Mouse (Mus musculus): ENCODE measurements around the gene Grm6. TPM values are rescaled to one million over a fixed set of nuclear protein-coding genes. Genes with fewer than 3 reads are reported as not detected.

The Grm6 gene
- polyA plus RNA-seq, 1 experiment: not detected

DNA sequence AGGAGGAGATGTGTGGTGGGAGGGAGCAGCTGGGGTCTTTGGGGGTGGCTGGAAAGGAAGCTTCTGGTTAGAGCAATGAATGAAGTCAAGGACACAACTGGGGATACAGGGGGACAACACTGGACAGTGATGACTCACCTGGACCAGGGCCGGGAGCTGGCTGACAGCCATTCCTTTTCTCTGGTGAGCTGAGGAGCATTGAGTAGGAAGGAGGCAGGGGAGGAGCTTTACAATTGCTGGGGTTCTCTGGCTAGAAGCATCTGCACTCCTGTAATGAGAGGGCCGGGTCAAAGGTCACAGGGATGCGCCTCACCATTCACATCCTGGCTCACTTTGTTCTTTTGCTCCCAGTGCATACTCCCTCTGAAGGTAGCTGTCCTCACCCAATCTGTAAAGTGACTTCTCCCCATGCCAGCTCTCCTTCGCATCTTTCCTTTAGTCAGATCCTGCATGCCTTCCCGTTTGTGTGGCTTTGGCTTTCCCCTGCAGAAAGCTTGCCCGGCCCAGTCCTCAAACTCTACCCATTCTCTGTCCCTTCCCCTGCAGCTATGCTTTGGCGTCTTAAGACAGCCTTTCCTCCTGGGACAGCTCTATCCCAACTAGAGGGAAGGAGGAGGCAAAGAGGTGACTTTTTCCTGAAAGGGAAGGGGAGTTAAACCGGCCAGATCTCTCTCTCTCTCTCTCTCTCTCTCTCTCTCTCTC lies 35.9 kb downstream of the Grm6 start:
- no peak overlapping the region for H3K4me3 ChIP-seq

DNA sequence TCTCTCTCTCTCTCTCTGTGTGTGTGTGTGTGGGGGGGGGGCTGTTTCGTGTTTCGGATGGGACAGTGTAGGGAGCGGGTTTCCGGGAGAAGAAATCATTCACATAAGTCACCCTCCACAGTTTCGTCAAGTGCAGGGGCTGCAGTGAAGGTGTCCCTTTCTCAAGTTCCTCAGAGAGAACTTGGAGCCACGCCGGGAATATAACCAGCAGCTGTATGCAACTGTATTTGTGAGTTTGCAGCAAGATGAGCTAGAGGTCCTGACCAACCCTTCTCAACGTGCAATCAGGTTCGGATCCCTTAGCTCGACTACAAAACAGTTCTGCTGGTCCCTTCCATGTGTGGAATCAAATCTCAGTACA lies 36.4 kb downstream of the Grm6 start:
- no peak overlapping the region for H3ac ChIP-seq (ENCODE audit: control insufficient read depth, insufficient read length)
- H3K36me3 ChIP-seq (ENCODE audit: control insufficient read depth, insufficient read depth): no peaks in the 10 kb centered on the region
- H3K4me2 ChIP-seq (ENCODE audit: low read depth): peak overlapping the region; percentile 15
- no peaks in the 10 kb centered on the region for H3K27me3 ChIP-seq (ENCODE audit: control insufficient read depth, insufficient read depth, insufficient read length)
- no peak for TF ChIP-seq CEBPB (IDR thresholded peaks at IDR 0.05; ENCODE audit: insufficient read depth, poor library complexity, severe bottlenecking)
- no peak for TF ChIP-seq SRF (IDR thresholded peaks at IDR 0.05; ENCODE audit: control insufficient read depth, insufficient read length, low read depth)
- TF ChIP-seq POLR2AphosphoS2 (IDR thresholded peaks at IDR 0.05; ENCODE audit: insufficient read length, low read depth): no peak
- no peak for TF ChIP-seq TCF3 (IDR thresholded peaks at IDR 0.05; ENCODE audit: insufficient read length, low read depth)
- no peaks in the 10 kb centered on the region for H3K79me2 ChIP-seq (ENCODE audit: control insufficient read depth, insufficient read depth)
- no peak overlapping the region for H3K4me3 ChIP-seq

More for the DNA sequence above, 35.9 kb downstream of the Grm6 start:
- Histone ChIP-seq H3K36me3 (ENCODE audit: control insufficient read depth, insufficient read depth) (no peaks in the 10 kb centered on the region), H3K4me2 (ENCODE audit: low read depth) (no peak overlapping the region), H3K79me2 (ENCODE audit: control insufficient read depth, insufficient read depth) (no peaks in the 10 kb centered on the region), H3K27me3 (ENCODE audit: control insufficient read depth, insufficient read depth, insufficient read length) (no peaks in the 10 kb centered on the region), H3ac (ENCODE audit: control insufficient read depth, insufficient read length) (no peak overlapping the region)
- TF ChIP-seq MYOD1 (IDR thresholded peaks at IDR 0.05; ENCODE audit: control insufficient read depth in 1 of 3, insufficient read length in 2 of 3, low read depth in 2 of 3) (no peak), SRF (IDR thresholded peaks at IDR 0.05; ENCODE audit: control insufficient read depth, insufficient read length, low read depth) (no peak), TCF3 (IDR thresholded peaks at IDR 0.05; ENCODE audit: insufficient read length, low read depth) (no peak), POLR2AphosphoS2 (IDR thresholded peaks at IDR 0.05; ENCODE audit: insufficient read length, low read depth) (no peak), MAX (IDR thresholded peaks at IDR 0.05; ENCODE audit: low read depth) (no peak), CEBPB (IDR thresholded peaks at IDR 0.05; ENCODE audit: insufficient read depth, poor library complexity, severe bottlenecking) (no peak), TCF12 (IDR thresholded peaks at IDR 0.05; ENCODE audit: insufficient read depth, poor library complexity, severe bottlenecking) (no peak), E2F4 (IDR thresholded peaks at IDR 0.05; ENCODE audit: insufficient read depth) (no peak), USF1 (IDR thresholded peaks at IDR 0.05; ENCODE audit: low read depth) (no peak), MYOG (IDR thresholded peaks at IDR 0.05; ENCODE audit: control insufficient read depth in 1 of 3, insufficient read depth in 1 of 3, insufficient read length in 2 of 3, low read depth in 2 of 3) (no peak), POLR2A (IDR thresholded peaks at IDR 0.05; ENCODE audit: insufficient read length, low read depth) (no peak), REST (IDR thresholded peaks at IDR 0.05; ENCODE audit: insufficient read depth, insufficient read length) (no peak)

DNA sequence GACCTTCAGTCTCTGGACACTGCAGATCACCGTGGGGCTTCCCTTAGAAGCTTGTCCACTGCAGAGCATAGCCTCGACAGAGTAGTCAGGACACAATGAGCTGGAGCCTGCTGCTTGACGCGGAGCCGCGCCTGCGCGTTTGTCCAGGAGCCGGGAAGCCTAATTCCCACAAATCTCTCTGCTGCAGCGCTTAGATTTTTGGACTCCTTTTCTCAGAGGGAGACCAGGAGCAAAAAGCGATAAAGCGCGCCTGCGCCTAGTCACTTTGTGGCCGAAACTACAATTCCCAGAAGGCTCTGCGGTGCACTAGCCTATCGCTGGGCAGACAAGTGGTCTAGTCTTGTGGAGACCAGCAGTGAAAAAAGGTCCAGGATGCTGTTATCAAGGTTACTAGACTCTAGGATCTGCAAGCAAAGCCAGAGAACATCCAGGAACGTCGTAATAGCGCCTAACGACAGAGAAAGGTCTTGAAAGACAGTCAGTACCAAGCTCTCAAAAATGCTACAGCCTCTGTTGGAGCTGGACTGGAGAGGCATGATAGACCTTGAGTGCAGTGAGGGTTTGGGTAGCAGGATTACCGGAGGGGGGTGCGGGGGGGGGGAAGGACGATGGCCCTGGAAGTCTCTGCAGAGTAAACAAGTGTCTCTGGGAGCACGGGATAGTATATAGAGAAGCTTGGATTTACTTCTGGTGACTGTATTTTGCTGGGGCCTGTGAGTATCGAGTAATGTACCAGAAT lies 37.1 kb downstream of the Grm6 start, which contains the start of gene Zfp454:
Gene Zfp454, minus strand, starts transcription at position 262 of the 739 bp plus-strand sequence.
- peak within 1 kb of the TSS; percentile 15 for H3K4me2 ChIP-seq (ENCODE audit: low read depth)
- no peak within 1 kb of the TSS for H3ac ChIP-seq (ENCODE audit: control insufficient read depth, insufficient read length)
- no peaks in the 10 kb centered on the region for H3K79me2 ChIP-seq (ENCODE audit: control insufficient read depth, insufficient read depth)
- no peaks in the 10 kb centered on the region for H3K36me3 ChIP-seq (ENCODE audit: control insufficient read depth, insufficient read depth)
- TF ChIP-seq MYOD1 (IDR thresholded peaks at IDR 0.05; ENCODE audit: control insufficient read depth in 1 of 3, insufficient read length in 2 of 3, low read depth in 2 of 3): no peak
- no peaks in the 10 kb centered on the region for H3K27me3 ChIP-seq (ENCODE audit: control insufficient read depth, insufficient read depth, insufficient read length)
- H3K4me3 ChIP-seq: no peak within 1 kb of the TSS

DNA sequence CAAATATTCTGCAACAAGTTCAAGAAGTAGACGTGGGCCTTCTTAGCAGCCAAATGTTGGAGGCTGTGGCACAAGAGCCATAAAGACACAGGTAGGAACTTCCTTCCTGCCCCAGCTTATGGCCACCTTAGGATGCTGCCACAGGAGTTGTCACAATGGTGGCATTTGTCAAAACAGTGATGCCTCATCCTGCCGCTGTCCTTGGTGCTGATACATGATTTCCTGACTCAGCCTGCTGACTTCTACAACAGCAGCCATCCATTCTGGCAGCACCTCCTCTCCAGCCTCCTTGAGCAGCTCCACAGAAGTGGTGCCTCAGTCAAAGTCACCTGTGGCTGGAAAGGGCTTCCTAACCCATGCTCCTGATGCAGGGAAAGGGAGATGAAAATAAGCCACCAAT lies 42.0 kb downstream of the Grm6 start:
- H3K27me3 ChIP-seq (ENCODE audit: control insufficient read depth, insufficient read depth, insufficient read length): no peaks in the 10 kb centered on the region
- TF ChIP-seq CEBPB (IDR thresholded peaks at IDR 0.05; ENCODE audit: insufficient read depth, poor library complexity, severe bottlenecking): no peak
- TF ChIP-seq REST (IDR thresholded peaks at IDR 0.05; ENCODE audit: insufficient read depth, insufficient read length): peak; percentile 97

DNA sequence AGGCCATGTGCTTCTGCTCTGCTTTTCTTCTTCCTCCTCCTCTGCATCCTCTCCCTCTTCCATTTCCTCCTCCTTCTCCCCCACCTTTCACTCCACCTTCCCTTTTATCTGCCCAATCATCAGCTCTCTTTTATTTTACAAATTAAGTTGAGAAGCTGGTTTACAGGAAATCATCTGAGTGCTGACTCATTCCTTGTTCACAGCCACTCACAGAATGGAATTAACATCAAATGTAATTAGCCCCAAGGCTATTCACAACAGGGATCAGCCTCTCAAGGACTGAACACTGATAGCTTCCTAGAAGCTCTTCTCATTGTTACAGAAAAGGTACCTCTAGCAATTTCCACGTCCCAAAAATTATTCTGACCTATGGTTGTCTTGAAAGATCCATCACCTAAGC lies 46.9 kb downstream of the Grm6 start:
- no peak overlapping the region for H3ac ChIP-seq (ENCODE audit: control insufficient read depth, insufficient read length)
- H3K36me3 ChIP-seq (ENCODE audit: control insufficient read depth, insufficient read depth): no peaks in the 10 kb centered on the region
- TF ChIP-seq USF1 (IDR thresholded peaks at IDR 0.05; ENCODE audit: low read depth): no peak
- TF ChIP-seq POLR2AphosphoS2 (IDR thresholded peaks at IDR 0.05; ENCODE audit: insufficient read length, low read depth): no peak
- no peak for TF ChIP-seq MAX (IDR thresholded peaks at IDR 0.05; ENCODE audit: low read depth)
- no peak for TF ChIP-seq REST (IDR thresholded peaks at IDR 0.05; ENCODE audit: insufficient read depth, insufficient read length)
- TF ChIP-seq SRF (IDR thresholded peaks at IDR 0.05; ENCODE audit: control insufficient read depth, insufficient read length, low read depth): no peak
- no peak for TF ChIP-seq TCF3 (IDR thresholded peaks at IDR 0.05; ENCODE audit: insufficient read length, low read depth)
- no peak for TF ChIP-seq MYOG (IDR thresholded peaks at IDR 0.05; ENCODE audit: control insufficient read depth in 1 of 3, insufficient read depth in 1 of 3, insufficient read length in 2 of 3, low read depth in 2 of 3)
- no peak for TF ChIP-seq TCF12 (IDR thresholded peaks at IDR 0.05; ENCODE audit: insufficient read depth, poor library complexity, severe bottlenecking)
- no peak for TF ChIP-seq CEBPB (IDR thresholded peaks at IDR 0.05; ENCODE audit: insufficient read depth, poor library complexity, severe bottlenecking)
- TF ChIP-seq MYOD1 (IDR thresholded peaks at IDR 0.05; ENCODE audit: control insufficient read depth in 1 of 3, insufficient read length in 2 of 3, low read depth in 2 of 3): no peak
- no peak for TF ChIP-seq E2F4 (IDR thresholded peaks at IDR 0.05; ENCODE audit: insufficient read depth)
- TF ChIP-seq POLR2A (IDR thresholded peaks at IDR 0.05; ENCODE audit: insufficient read length, low read depth): no peak
- no peaks in the 10 kb centered on the region for H3K79me2 ChIP-seq (ENCODE audit: control insufficient read depth, insufficient read depth)
- no peak overlapping the region for H3K4me2 ChIP-seq (ENCODE audit: low read depth)
- no peaks in the 10 kb centered on the region for H3K27me3 ChIP-seq (ENCODE audit: control insufficient read depth, insufficient read depth, insufficient read length)
- no peak overlapping the region for H3K4me3 ChIP-seq

More for the DNA sequence above, 42.0 kb downstream of the Grm6 start:
- Histone ChIP-seq H3K79me2 (ENCODE audit: control insufficient read depth, insufficient read depth) (no peaks in the 10 kb centered on the region), H3K4me2 (ENCODE audit: low read depth) (no peak overlapping the region), H3K4me3 (no peak overlapping the region), H3K36me3 (ENCODE audit: control insufficient read depth, insufficient read depth) (no peaks in the 10 kb centered on the region), H3ac (ENCODE audit: control insufficient read depth, insufficient read length) (no peak overlapping the region)
